Mouse (Mus musculus) heart, postnatal 4 days (tissue): ENCODE data around the gene Il22ra1. TPM values are rescaled to one million over a fixed set of nuclear protein-coding genes. Genes with fewer than 3 reads are reported as not detected.
"Not testable (repeated sequence)": the region's sequence is repeated elsewhere in the genome, so short reads cannot be mapped to it uniquely, and the experiment has no call there.

Experiments used
- DNase-seq: peaks from one replicate; pipeline ENCODE4 v3.0.0; 2021
- total RNA-seq, 2 experiments: library from RNA; stranded (reverse); gene quantifications; 2 replicates each; pipeline ENCODE4 v1.2.3; 2021

Il22ra1 gene
- total RNA-seq: under 1 TPM; 0.20 to 0.24 TPM

DNA sequence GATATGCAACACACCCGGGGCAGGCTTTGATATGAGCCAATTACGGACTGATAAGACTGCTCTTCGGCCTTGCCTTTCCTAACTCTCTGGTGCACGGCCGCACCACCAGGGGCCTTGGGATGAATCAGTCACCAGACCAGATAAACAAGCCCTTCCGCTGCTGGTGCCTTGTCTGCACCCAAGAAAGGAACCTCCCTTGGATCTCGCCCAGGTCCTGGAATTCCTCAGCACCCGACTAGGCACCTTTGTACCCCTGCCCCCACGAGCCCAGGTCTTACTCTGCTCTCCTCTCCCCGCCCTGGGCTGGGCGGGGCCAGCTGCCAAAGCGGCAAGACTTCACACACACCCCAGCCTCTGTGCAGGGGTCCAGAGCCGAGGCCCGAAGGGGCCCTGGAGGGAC lies at the start of gene Il22ra1:
Il22ra1 (plus strand) TSS at position 356 of the 400 bp plus-strand sequence.
- DNase-seq: no peak

DNA sequence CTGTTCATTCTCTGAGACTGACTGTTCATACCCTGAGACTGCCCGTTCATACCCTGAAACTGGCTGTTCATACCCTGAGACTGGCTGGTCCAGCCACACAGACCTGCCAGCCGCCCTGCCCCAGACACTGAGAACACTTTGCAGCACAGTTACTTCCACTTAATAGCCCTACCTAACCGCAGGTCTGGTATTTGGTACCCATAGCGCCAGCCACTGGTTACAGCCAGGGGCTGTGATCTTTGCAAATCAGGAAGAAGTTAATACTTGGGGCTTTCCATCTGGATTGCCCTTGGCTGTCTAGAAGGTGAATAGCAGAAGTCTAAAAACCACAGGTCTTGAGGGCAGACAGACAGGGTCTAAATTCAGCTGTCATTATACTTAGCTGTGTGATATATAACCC lies 48.7 kb upstream of the Il22ra1 start:
- DNase-seq: no peak

DNA sequence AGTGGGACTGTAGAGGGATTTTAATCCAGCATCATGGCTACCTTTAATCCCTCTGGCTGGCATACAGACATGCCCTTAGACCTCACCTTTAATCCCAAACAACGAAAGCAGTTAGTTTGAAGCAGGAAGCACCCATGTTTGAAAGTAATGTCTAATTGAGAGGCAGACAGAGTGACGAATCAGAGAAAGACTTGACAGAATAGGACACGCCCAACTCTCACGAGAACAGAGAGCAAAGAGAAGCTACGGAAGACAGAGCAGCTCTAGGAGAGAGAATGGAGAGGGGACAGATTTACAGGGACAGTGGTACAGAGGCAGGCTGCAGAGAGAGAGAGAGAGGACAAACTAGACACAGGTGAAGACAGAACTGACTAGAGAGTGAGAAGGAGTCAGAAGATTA lies 46.2 kb upstream of the Il22ra1 start:
- no peak for DNase-seq

DNA sequence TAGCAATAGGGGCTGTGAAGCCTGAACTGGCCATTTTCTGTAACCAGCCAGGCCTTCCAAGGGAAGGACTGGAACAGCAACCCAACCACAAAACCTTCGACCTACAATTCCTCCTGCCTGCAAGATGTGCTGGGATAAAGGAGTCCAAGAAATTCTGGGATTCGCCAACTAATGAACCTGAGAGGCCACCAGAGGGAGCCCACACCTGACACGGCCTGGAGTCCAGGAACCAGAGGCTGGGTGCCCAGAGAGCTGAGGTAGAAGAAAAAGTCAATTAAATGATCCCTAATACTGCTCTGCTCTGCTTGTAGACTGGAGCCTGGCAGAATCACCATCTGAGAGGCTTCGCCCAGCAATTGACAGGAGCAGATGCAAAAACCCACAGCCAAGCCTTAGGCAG lies 44.4 kb upstream of the Il22ra1 start:
- DNase-seq: peak; percentile 61

DNA sequence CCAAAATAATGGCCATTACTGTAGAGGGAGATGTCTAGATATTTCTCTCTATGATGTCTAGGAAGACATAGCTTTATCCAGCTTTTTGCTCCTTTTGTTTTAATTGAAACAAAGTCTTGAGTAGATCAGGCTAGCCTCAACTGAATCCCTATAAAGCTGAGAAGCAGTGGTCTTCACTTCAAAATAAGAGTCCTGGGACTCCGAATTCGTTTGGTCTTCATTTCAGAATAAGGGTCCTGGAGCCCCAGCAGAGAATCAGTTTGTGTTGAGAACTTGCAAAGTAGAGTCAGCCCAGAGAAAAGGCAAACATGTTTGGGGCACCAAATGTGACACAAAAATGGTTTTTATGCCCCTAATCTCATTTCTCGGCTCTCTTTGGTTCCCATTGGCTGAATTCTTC lies 43.2 kb upstream of the Il22ra1 start:
- DNase-seq: no peak

DNA sequence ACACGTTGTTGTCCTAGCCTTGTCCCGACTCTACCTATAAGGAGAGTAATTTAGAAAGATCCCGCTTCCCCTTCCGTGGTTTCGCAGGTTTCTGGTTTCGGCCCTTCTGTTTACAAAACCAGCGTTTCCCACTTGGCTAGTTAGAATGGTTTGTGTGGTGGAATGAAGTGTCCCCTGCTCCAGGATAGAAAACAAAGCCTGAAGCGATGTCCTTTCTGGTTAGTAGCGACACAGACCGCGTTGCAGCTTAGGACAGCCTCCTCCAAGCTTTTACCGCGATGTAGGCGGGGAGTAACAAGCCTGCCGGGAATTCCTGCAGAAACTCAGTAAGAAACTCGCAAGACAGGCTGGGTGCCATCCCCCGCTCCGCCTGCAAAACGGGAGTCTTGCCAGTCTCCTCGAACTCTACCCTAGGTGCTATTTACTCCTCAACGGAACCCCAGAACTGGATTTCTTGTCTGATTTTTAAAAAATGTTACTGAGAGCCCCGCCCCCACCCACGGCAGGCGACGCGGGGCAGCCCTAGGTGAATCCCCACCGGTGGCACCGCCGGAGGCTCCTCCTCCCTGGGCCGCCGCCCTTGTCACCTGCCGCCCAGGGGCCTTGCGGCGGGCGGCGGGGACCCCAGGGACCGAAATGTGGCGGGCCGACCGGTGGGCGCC lies 41.9 kb upstream of the Il22ra1 start, which contains the start of gene Ifnlr1:
Ifnlr1 (plus strand) TSS at position 382 of the 662 bp plus-strand sequence.
- peak; percentile 47 for DNase-seq

DNA sequence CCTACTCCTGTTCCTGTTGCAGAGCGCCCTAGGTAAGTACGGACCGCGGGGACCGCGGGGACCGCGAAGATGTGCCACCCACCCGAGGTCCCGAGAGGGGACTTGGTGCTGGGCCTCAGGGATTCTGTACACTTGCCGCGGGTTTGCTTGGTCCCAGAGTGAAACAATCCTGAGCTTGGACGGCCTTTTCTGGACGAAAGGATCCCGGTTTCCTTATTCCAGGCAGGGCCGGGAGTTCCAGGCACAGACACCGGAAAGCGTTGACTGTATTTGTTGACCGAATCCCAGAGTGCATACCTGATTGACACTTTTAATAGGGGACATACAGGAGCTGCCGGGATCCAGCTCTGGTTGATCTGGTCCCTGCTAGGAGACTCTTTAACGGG lies 41.4 kb upstream of the Il22ra1 start:
- DNase-seq: no peak

DNA sequence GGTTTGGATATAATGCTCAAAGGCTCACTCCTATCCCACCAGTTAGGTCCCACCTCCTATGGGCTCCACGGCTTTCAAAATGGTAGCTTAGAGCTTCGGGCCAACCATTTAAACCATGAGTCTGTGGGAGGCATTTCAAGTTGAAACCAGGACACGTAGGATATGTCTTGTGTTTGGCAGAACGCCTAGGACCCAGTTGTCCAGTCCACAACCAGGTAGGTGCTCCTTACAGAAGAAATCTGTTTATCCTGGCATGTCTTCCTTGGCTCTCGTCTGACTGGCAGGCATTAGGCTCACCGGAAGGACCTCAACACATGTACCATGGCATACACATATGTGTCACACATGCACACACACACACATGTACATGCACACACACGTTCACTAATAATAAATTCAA lies 38.2 kb upstream of the Il22ra1 start:
- no peak for DNase-seq

DNA sequence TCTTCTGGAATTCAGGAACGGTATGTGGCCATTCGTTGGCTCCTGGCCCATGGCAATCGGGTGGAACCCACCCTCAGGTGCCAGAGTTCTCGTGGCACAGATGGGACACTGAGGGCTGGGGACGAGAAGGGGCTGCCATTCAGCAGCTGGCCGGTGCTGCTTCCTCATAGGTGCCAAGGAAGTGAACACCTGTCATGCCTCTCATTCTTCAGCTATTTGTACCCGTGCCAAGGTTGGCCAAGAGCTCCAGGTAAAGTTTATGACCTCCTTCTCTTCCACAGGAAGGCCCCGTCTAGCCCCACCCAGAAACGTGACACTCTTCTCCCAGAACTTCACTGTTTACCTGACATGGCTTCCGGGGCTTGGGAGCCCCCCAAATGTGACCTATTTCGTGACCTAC lies 37.7 kb upstream of the Il22ra1 start:
- DNase-seq: no peak

DNA sequence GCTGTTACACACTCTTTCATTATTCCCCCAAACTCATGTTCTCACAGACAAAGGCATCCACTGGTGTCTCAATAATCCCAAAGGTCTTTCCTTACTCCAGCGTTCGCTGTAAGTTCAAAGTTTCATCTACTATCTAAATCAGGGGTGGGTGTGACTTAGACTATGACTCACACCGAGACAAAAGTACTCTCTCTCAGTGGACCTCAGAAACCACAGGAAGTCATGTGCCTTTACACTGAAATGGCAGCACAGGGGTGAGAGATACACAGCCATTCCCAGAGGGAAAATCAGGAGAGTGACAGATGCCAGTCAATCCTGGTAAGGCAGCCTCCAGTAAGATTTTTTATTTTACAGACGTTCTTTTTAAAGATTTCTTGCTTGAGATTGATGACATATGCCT lies 35.1 kb upstream of the Il22ra1 start:
- no peak for DNase-seq

DNA sequence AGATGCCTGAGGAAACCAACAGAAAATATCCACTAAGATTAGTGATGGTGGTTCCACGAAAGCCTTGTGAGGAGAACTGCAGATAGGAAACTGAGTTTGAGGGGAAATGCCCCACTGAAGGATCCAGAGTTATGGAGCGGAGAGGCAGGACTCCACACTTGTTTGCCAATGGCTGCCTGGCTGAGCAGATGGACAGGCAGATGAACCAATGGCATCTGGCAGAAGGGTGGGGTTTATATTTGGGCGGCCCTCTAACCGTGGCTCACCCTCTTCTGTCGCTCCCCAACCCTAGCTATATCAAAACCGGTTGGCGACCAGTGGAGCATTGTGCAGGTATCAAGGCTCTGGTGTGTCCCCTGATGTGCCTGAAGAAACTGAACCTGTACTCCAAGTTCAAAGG lies 29.5 kb upstream of the Il22ra1 start:
- DNase-seq: no peak

DNA sequence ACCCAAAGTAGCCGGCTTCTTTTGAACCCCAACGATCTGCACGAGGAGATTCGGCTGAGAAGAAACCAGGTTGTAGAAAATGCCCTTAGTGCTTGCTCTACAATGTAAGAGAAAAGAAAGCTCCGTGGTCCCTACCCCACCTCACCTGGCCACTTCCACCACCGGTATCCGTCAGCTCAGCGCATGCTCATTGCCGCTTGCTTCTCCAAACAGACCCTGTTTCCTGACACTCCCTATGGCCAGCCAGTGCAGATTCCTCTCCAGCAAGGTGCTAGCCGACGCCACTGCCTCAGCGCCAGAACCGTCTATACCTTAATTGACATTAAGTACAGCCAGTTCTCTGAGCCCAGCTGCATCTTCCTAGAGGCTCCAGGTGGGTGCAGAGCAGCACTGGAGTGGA lies 24.5 kb upstream of the Il22ra1 start:
- no peak for DNase-seq

DNA sequence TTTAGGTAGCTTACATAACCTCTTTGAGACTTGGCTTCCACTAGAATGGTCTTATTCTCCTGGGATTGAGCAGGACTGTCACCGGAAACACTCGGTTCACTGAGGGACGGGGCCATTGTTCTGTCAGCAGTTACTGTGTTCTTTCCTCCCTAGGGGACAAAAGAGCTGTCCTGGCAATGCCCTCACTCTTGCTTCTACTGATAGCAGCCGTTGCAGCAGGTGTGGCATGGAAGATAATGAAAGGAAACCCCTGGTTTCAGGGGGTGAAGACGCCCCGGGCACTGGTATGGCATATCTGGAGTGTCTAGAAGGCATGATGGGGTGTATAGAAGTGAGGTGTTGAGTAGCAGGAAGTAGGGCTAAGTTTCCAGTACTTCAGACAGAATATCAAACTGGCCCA lies 24.0 kb upstream of the Il22ra1 start:
- DNase-seq: no peak

DNA sequence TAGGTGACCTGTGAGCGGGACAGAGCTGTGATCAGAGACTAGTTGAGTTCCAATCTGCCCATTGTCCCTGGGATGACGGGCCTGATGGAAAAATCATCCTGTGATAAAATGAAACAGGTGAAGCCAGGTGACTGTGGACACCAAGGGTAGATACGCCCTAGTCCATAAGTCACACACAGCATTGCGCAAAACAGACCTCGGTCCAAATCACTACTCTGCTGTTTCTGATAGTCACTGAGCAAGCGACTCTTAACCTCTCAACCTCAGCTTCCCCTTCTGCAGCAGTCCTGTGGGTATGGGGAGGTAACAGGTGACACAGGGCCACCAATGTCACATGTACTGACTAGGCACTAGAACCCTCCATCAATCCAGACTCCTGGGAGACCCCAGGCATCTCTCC lies 21.9 kb upstream of the Il22ra1 start:
- no peak for DNase-seq

DNA sequence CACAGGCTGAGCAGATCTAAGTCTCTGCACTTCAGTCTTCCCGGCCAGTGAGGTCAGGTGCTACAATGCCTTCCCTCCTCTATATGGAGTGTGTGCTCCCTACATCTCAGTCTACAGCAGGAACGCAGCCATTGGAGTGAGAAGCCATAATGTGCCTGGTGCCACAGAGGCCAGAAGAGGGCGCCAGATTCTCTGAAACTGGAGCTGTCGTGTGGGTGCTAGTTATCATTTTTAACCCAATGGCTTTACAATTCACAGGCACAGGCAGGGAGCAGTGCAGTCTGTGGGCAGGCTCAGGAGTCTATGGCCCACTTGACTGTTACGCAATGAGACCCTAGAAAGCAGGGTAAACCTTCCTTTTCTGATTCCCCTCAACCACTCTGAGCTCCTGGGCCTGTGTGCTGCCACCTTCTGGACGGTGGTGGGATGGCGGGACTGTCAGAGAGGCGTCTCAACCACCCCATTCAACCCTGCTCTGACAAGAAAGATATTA lies 18.9 kb upstream of the Il22ra1 start:
- peak; percentile 88 for DNase-seq

DNA sequence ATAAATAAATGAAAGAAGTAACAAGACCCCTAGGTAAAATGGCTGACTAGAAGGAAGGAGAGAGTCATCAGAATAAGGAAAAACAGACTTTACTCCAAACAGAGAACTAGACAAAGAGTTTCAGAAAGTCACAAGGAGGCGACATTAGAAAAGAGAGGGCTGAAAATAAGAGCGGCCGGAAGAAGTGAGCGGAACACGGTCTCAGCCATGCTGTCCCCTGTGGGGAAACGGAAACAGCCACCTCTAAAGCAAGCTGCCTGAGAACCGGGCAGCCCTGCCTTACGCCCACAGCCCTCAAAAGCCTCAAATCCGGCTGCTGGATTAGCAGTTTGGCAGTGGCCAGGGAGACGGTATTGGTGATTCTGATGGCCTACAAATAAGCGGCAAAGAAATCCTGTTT lies 18.4 kb upstream of the Il22ra1 start:
- DNase-seq: no peak

DNA sequence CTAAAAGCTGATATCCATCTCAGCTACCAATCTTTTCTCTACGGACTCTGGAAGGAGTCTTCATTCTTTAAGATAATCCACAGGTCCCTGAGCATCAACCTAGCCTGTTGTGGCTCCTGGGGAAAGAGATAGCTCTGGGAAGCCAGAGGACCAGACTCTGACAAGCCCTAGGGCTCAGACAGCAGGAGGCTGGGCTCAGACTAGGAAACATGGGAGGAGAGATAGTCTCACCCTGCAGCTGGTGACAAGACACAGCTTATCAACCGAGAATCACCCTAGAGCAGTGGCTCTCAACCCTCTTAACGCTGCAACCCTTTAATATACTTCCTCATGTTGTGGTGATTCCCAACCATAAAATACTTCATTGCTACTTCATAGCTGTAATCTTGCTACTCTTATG lies 17.6 kb upstream of the Il22ra1 start:
- DNase-seq: no peak

DNA sequence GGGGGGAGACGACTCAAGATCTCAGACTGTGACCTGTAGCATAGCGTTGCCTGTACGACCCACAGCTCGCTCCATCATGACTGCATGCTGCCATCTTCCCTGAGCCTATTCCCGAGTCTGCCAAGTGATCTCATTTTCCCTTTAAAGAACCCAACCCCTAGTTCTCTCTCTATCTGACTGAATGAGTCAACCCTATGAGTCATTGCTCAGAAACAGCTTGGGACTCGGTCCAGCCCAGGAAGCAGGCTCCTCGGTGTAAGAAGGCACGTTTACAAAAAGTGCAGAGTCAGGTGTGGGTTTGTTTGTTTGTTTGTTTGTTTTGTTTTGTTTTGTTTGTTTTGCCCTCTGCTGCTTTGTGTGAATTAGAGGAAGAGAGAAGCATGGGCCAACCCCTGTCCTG lies 13.2 kb upstream of the Il22ra1 start:
- peak; percentile 30 for DNase-seq

DNA sequence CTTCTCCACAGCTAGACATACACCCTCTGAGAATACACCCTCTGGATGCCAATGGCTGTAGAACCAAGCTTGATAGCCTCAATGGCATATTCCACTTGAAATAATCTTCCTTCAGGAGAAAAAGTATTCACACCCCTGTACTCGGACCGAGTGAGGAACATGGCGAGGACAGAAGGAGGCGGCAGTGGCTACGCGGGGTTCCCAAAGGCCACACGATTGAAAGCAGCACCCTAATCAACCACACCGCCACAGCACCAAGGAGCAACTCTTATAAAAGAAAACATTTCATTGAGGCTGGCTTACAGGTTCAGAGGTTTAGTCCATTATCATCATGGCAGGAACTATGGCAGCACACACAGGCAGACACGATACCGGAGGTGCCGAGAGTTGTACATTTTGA lies 11.5 kb upstream of the Il22ra1 start:
- DNase-seq: not testable (repeated sequence)

DNA sequence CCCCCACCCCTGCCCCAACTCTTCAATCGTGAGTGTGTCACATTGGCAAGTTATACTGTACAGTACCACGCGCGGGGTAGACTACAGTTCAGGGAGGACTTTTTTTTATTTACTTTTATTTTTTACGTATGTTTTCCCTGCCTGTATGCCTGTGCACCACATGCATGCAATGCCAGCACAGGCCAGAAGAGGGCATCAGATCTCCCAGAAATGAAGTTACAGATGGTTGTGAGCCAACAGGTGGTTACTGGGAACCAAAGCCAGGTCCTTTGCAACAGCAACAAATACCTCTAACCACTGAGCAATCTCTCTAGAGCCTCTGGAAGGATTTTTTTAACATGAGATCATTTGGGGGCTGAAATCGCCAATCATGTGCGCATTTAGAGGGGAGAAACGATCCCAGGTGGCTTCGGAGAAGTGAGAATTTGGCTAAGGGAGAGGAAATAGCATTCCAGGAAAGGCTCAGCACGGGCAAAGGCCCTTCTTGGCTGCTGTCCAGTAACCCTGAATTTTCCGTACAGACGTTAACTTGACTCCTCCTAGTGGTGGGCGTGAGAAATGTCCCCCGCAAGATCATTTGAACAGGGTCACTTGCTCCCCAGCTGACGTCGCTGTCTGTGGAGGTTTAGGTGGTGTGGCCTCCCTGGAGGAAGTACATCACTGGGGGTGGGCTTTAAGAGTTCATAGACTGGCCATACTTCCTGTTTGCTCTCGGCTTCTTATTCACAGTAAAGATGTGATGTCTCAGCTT lies 5.3 kb upstream of the Il22ra1 start:
- no peak for DNase-seq

DNA sequence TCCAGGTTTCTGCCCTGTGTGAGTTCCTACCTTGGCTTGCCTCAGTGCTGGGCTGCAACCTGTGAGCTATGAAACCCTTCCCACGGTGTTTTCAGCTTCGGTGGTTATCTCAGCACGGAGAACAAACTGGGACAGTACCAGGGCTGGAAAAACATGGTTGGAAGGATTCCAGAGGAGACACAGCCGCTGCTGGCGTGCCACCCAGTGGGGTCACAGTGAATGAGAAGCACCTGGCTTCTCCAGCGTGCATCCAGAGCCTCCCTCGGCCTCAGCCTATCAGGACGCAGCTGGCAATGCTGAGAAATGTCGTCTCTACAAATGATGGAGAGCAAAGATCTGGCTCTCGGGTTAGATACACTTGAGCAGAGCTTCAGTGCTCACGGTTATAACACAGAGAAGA lies 1.6 kb upstream of the Il22ra1 start:
- no peak for DNase-seq

DNA sequence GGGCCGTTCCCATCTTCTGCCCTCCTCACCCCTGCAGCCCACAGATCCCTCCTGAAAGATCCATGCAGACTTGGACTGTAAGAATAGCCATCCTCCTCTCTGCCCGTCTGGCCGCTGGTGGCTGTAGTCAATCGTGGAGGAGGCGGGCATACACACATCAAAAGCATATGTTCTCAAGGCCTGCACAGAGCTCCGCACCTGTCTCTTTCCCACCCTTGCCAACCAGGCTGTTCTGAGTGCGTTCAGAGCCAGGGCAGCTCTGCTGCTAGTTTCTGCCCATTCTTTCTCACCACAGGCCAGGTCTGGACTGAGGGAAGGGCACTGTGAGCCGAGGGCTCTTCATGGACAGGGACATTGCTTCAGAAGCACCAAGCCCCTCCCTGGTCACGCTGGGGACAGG lies 2.2 kb downstream of the Il22ra1 start:
- DNase-seq: no peak

DNA sequence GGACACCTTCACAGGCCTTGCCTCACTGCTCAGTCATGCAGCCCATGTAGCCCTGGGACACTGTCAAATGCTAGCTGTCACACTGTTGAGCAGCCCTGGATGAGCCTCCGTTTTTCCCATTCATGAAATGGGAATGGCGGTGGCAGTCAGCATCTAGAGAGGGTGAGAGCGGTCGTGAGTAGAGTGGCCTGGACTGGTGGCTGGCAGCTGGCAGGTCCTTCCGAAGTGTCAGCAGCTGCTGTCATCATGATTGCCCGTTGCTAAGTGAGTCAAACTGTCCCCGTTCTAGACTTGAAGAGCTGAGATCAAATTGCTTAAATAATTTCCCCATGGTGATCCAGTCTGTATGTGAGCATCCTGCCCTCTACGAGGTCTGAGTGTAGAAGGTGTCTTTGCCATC lies 3.0 kb downstream of the Il22ra1 start:
- no peak for DNase-seq

DNA sequence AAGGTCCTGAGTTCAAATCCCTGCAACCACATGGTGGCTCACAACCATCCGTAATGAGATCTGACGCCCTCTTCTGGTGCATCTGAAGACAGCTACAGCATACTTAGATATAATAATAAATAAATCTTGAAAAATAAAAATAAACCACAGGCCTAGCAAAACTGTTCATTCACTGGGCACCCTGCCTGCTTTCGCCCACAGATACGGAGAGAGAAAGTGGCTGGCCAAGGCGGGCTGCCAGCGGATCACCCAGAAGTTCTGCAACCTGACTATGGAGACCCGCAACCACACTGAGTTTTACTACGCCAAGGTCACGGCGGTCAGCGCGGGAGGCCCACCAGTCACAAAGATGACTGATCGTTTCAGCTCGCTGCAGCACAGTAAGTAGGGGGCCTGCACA lies 5.9 kb downstream of the Il22ra1 start:
- no peak for DNase-seq
